Mouse (Mus musculus): Measurements from ENCODE around the gene Tex48. TPM values are rescaled to one million over a fixed set of nuclear protein-coding genes. Genes with fewer than 3 reads are reported as not detected.

Tex48 gene
- polyA plus RNA-seq, 1 experiment from 2014 or later, result not detected

DNA sequence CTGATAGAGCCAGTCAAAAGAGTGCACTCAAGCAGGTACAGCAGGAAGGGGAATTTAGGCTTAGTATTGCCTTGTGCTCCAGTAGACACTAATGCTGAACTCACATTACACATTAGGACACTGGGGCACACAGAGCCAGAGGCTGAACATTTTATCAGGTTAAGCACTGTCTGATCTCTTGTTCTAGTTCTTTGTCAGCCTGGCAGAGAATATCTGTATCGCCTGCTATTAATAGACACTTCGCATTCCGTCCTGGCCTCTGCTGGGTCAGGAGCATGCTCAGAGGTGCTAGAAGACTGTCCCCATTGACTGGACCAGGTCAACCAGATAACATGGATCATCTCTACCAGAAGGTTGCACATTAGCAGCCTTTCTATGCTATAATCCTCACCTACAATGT lies 16.7 kb downstream of the Tex48 start:
- no peaks in the 10 kb centered on the region for H3K9me3 ChIP-seq (replicated peaks; ENCODE audit: control insufficient read depth, low read length)
- H3K27ac ChIP-seq (ENCODE audit: low read depth, low read length), result no peak overlapping the region
- ATAC-seq (no peak), DNase-seq (ENCODE audit: low spot score) (no peak)
- H3K4me1 ChIP-seq (ENCODE audit: control insufficient read depth, insufficient read depth, low read length), result no peaks in the 10 kb centered on the region
- H3K4me2 ChIP-seq (ENCODE audit: low read length), result no peak overlapping the region
- no peaks in the 10 kb centered on the region for H3K36me3 ChIP-seq (ENCODE audit: control insufficient read depth, insufficient read depth, low read length)
- no peak overlapping the region for H3K9ac ChIP-seq (ENCODE audit: low read length)
- H3K27me3 ChIP-seq (replicated peaks; ENCODE audit: control insufficient read depth, insufficient read depth, low read length), result no peaks in the 10 kb centered on the region
- WGBS, result 94% methylated on average over 3 of the region's 3 CpGs
- H3K4me3 ChIP-seq (ENCODE audit: low read depth, low read length), result no peak overlapping the region

DNA sequence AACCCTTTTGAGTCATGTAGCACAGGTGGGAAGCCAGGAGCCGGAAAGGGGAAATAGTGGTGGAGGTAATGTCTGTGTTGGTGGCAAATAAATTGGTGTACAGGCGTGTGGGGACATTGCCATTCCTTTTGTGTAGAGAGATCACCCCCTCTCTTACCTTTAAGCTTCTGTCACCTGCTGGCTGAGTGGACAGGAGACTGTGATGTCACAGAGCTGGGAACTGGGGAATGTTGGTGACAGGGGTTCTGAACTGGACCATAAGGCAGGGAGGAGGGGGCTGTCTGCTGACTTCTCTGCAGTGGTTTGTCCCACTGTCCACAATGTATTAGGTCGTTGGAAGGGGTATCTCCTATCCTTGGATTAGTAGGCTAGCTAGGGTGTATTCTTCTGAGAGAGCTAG lies 17.3 kb downstream of the Tex48 start, which contains the start of gene Gm11213:
Gm11213 (minus strand) TSS at position 317 of the 400 bp plus-strand sequence.
- no peak for ATAC-seq

DNA sequence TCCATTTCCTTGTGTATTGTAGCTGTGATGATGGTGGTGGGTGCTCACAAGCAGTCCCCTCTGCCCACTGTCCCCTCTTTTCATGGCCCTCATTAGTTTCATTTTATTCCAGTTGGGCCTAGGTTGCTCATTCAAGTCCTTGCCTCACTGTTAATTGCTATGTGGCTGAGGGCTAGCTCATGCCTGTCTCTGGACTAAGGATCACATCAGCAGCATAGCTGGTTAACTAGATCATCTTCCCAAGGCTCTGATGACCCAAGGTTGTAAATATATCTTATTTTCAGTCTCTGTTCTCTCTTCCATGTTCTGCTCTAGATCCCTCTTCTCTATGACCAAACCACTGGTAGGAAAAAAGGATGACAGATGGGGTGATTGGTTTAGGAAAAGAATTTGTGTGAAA lies 21.0 kb downstream of the Tex48 start:
- ATAC-seq, result no peak
- H3K4me2 ChIP-seq (ENCODE audit: low read length), result no peak overlapping the region
- no peak overlapping the region for H3K9ac ChIP-seq (ENCODE audit: low read length)
- no peaks in the 10 kb centered on the region for H3K27me3 ChIP-seq (replicated peaks; ENCODE audit: control insufficient read depth, insufficient read depth, low read length)
- no peaks in the 10 kb centered on the region for H3K4me1 ChIP-seq (ENCODE audit: control insufficient read depth, insufficient read depth, low read length)
- H3K27ac ChIP-seq (ENCODE audit: low read depth, low read length), result no peak overlapping the region
- H3K36me3 ChIP-seq (ENCODE audit: control insufficient read depth, insufficient read depth, low read length), result no peaks in the 10 kb centered on the region
- DNase-seq (ENCODE audit: low spot score), result no peak
- H3K9me3 ChIP-seq (replicated peaks; ENCODE audit: control insufficient read depth, low read length), result no peaks in the 10 kb centered on the region
- no peak overlapping the region for H3K4me3 ChIP-seq (ENCODE audit: low read depth, low read length)

More for the DNA sequence above, 17.3 kb downstream of the Tex48 start, which contains the start of gene Gm11213:
- Histone ChIP-seq H3K4me3 (ENCODE audit: low read depth, low read length) (no peak within 1 kb of the TSS), H3K4me2 (ENCODE audit: low read length) (no peak within 1 kb of the TSS), H3K36me3 (ENCODE audit: control insufficient read depth, insufficient read depth, low read length) (no peaks in the 10 kb centered on the region), H3K9me3 (replicated peaks; ENCODE audit: control insufficient read depth, low read length) (no peaks in the 10 kb centered on the region), H3K27me3 (replicated peaks; ENCODE audit: control insufficient read depth, insufficient read depth, low read length) (no peaks in the 10 kb centered on the region), H3K27ac (ENCODE audit: low read depth, low read length) (no peak within 1 kb of the TSS), H3K9ac (ENCODE audit: low read length) (no peak within 1 kb of the TSS), H3K4me1 (ENCODE audit: control insufficient read depth, insufficient read depth, low read length) (no peaks in the 10 kb centered on the region)
- no peak for DNase-seq (ENCODE audit: low spot score)
- WGBS, result 77% methylated on average over 3 of the region's 3 CpGs

DNA sequence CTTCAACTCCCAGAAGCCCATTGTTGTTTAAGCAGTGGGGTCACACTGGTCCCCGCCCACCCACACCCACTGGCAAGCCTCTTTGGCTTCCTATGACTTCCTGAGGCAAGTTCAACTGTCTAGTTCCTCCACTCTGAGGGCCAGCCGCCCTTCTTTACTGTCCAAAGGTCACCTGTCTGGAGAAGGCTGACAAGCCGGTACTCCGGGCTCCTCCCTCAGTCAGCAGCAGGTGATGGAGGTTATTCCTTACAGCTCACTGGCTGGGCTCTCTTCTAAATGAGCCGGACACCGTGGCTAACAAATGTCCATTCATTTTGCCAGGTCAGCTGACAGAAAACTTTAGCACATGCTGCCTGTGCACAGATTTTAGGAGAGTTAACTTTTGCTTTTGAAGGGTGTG lies 21.4 kb downstream of the Tex48 start:
- no peak overlapping the region for H3K4me2 ChIP-seq (ENCODE audit: low read length)
- no peak for ATAC-seq
- DNase-seq (ENCODE audit: low spot score), result no peak
- H3K9me3 ChIP-seq (replicated peaks; ENCODE audit: control insufficient read depth, low read length), result no peaks in the 10 kb centered on the region
- no peaks in the 10 kb centered on the region for H3K4me1 ChIP-seq (ENCODE audit: control insufficient read depth, insufficient read depth, low read length)
- no peaks in the 10 kb centered on the region for H3K36me3 ChIP-seq (ENCODE audit: control insufficient read depth, insufficient read depth, low read length)
- WGBS, result 85% methylated on average over 6 of the region's 6 CpGs
- H3K4me3 ChIP-seq (ENCODE audit: low read depth, low read length), result no peak overlapping the region
- no peak overlapping the region for H3K27ac ChIP-seq (ENCODE audit: low read depth, low read length)
- H3K9ac ChIP-seq (ENCODE audit: low read length), result no peak overlapping the region
- H3K27me3 ChIP-seq (replicated peaks; ENCODE audit: control insufficient read depth, insufficient read depth, low read length), result no peaks in the 10 kb centered on the region

DNA sequence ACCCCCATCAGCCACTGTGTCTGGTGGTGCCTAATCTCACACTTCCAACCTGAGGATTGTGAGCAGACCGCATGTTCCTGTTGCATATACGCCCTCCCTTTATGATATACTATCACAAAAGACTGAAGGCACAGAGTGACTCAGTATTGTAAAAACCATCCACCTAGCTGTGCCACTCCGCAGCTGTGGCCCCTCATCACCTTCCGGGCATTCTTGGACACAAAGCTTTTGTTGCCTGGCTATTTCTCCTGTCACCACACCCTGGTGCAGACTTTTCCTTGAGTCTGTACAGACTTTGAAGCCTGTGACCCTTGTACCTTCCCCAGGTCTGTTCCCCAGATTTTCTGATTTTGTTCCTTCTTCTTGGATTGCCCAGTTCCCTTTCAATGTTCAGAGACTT lies 26.2 kb downstream of the Tex48 start:
- WGBS, result 95% methylated on average over 4 of the region's 4 CpGs
- Histone ChIP-seq H3K36me3 (ENCODE audit: control insufficient read depth, insufficient read depth, low read length) (no peaks in the 10 kb centered on the region), H3K27me3 (replicated peaks; ENCODE audit: control insufficient read depth, insufficient read depth, low read length) (no peaks in the 10 kb centered on the region), H3K9ac (ENCODE audit: low read length) (no peak overlapping the region), H3K4me2 (ENCODE audit: low read length) (no peak overlapping the region), H3K27ac (ENCODE audit: low read depth, low read length) (no peak overlapping the region), H3K4me1 (ENCODE audit: control insufficient read depth, insufficient read depth, low read length) (no peaks in the 10 kb centered on the region), H3K9me3 (replicated peaks; ENCODE audit: control insufficient read depth, low read length) (no peaks in the 10 kb centered on the region), H3K4me3 (ENCODE audit: low read depth, low read length) (no peak overlapping the region)
- DNase-seq (ENCODE audit: low spot score) (no peak), ATAC-seq (no peak)

DNA sequence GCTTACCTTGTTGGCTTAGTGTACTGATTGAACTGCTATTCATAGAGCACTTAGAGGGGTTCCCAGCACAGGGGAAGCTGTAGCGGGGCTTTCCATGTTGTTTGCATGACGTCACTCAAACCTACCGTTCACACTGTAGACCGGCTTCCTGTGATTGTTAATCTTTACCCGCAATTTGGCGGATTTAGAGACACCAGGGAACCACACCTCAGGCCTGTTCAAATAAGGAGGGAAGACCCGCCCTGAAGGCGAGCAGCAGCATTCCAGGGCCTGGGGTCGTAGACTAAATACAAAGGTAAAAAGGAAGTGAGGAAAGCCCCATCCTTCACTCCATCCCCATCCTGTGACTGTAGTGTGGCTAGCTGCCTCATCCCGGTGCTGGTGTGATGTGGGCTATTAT lies 27.0 kb downstream of the Tex48 start:
- WGBS, result 84% methylated on average over 10 of the region's 10 CpGs
- no peaks in the 10 kb centered on the region for H3K4me1 ChIP-seq (ENCODE audit: control insufficient read depth, insufficient read depth, low read length)

DNA sequence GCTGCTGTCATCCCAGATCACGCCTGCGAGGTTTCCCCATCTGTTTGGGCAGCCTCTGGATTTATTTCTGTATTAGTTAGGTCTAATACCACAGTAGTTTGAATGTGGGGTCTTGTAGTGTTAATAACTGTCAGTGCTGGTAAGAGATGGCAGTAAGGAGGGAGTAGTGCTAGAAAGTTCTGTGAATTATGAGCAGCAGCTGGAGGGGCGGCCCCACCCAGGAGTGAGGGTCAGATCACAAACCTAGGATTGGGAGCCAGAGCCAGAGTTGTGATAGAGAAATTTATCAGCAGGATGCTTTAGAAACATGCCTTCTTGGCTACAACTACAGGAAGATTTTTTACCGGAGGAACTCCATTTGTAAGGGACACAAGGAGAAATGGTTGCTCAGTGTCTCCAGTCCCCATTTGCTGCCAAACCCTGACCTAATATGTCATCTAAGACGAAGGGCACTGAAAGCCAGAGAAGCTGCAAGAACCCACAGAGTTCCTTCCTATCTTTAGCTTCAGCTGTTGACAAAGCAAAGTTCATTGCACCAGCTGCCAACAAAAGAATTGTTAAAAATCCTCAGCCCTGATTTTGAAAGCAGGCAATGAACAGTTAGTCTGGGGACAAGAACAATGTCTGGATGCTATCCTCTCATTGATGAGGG lies 27.6 kb downstream of the Tex48 start:
- WGBS, result 82% methylated on average over 5 of the region's 5 CpGs
- H3K36me3 ChIP-seq (ENCODE audit: control insufficient read depth, insufficient read depth, low read length), result no peaks in the 10 kb centered on the region
- ATAC-seq (no peak), DNase-seq (ENCODE audit: low spot score) (no peak)
- H3K9me3 ChIP-seq (replicated peaks; ENCODE audit: control insufficient read depth, low read length), result no peaks in the 10 kb centered on the region
- H3K27ac ChIP-seq (ENCODE audit: low read depth, low read length), result no peak overlapping the region
- H3K9ac ChIP-seq (ENCODE audit: low read length), result no peak overlapping the region
- H3K27me3 ChIP-seq (replicated peaks; ENCODE audit: control insufficient read depth, insufficient read depth, low read length), result no peaks in the 10 kb centered on the region
- H3K4me3 ChIP-seq (ENCODE audit: low read depth, low read length), result no peak overlapping the region
- no peaks in the 10 kb centered on the region for H3K4me1 ChIP-seq (ENCODE audit: control insufficient read depth, insufficient read depth, low read length)
- no peak overlapping the region for H3K4me2 ChIP-seq (ENCODE audit: low read length)

More for the DNA sequence above, 27.0 kb downstream of the Tex48 start:
- ATAC-seq, result no peak
- H3K9ac ChIP-seq (ENCODE audit: low read length), result no peak overlapping the region
- H3K27ac ChIP-seq (ENCODE audit: low read depth, low read length), result no peak overlapping the region
- H3K4me2 ChIP-seq (ENCODE audit: low read length), result no peak overlapping the region
- DNase-seq (ENCODE audit: low spot score), result no peak
- no peak overlapping the region for H3K4me3 ChIP-seq (ENCODE audit: low read depth, low read length)
- no peaks in the 10 kb centered on the region for H3K27me3 ChIP-seq (replicated peaks; ENCODE audit: control insufficient read depth, insufficient read depth, low read length)
- H3K36me3 ChIP-seq (ENCODE audit: control insufficient read depth, insufficient read depth, low read length), result no peaks in the 10 kb centered on the region
- H3K9me3 ChIP-seq (replicated peaks; ENCODE audit: control insufficient read depth, low read length), result no peaks in the 10 kb centered on the region

DNA sequence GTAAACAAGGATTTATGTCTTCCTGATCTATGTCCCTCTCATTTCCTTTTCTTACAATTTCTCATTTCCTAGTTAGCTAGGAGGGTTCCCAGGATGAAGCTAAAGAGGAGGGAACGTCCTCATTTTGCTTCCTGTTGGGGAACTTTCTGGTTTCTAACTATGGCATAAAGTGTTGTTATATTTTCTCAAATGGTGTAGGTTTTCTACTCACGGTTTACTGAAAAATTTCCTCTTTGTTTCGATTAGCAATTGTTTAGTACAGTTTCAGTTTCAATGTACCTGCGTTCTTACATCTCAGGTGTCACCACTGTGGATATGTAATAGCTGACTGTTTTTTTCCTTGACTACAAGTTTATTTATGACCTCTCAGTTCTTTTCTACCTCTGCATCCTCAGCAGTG lies 31.7 kb downstream of the Tex48 start:
- Histone ChIP-seq H3K4me2 (ENCODE audit: low read length) (no peak overlapping the region), H3K9me3 (replicated peaks; ENCODE audit: control insufficient read depth, low read length) (no peaks in the 10 kb centered on the region), H3K4me3 (ENCODE audit: low read depth, low read length) (no peak overlapping the region), H3K4me1 (ENCODE audit: control insufficient read depth, insufficient read depth, low read length) (no peaks in the 10 kb centered on the region), H3K9ac (ENCODE audit: low read length) (no peak overlapping the region), H3K27me3 (replicated peaks; ENCODE audit: control insufficient read depth, insufficient read depth, low read length) (no peaks in the 10 kb centered on the region), H3K27ac (ENCODE audit: low read depth, low read length) (no peak overlapping the region), H3K36me3 (ENCODE audit: control insufficient read depth, insufficient read depth, low read length) (no peaks in the 10 kb centered on the region)
- DNase-seq (ENCODE audit: low spot score) (no peak), ATAC-seq (no peak)
- 91% methylated on average over 4 of the region's 4 CpGs for whole genome bisulfite sequencing

DNA sequence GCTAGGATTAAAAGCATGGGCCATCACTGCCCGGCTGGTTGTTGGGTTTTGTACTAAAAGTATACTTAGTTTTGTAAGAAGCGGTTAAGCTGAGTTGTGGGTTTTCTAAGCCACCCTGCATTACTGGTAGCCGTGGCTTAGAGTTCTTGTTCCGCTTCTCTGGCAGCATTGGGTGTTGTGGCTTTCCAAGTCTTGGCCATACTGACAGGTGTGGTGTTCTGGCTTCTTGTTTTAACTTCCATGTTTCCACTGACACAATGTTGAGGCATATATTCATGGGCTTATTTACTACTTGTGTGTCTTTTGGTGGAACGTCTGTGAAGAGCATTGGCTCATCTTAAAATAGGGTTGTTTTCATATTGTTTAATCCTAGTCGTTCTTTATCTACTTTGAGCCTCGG lies 32.2 kb downstream of the Tex48 start:
- Histone ChIP-seq H3K9ac (ENCODE audit: low read length) (no peak overlapping the region), H3K27me3 (replicated peaks; ENCODE audit: control insufficient read depth, insufficient read depth, low read length) (no peaks in the 10 kb centered on the region), H3K4me1 (ENCODE audit: control insufficient read depth, insufficient read depth, low read length) (no peaks in the 10 kb centered on the region), H3K4me3 (ENCODE audit: low read depth, low read length) (no peak overlapping the region), H3K36me3 (ENCODE audit: control insufficient read depth, insufficient read depth, low read length) (no peaks in the 10 kb centered on the region), H3K27ac (ENCODE audit: low read depth, low read length) (no peak overlapping the region), H3K4me2 (ENCODE audit: low read length) (no peak overlapping the region), H3K9me3 (replicated peaks; ENCODE audit: control insufficient read depth, low read length) (no peaks in the 10 kb centered on the region)
- no peak for ATAC-seq
- DNase-seq (ENCODE audit: low spot score), result no peak
- WGBS, result 92% methylated on average over 7 of the region's 7 CpGs
